Mouse (Mus musculus) forebrain, embryonic 15.5 days (tissue): ENCODE measurements at regions not wholly inside any gene's neighbourhood (a gene's known extent, or its start where the extent isn't known, plus 50 kb on each side); places are given as distances from the start of the nearest gene placed in this dataset.
"Not testable (repeated sequence)": the region's sequence is repeated elsewhere in the genome, so short reads cannot be mapped to it uniquely, and the experiment has no call there.

Source experiments
- ATAC-seq: fragments of 200-750 bp; cut with Nextera tagmentation; replicated peaks from 2 replicates; pipeline ENCODE4 v1.8.0; 2017; ENCODE audit warnings: mild to moderate bottlenecking, moderate TSS enrichment, moderate library complexity
- H3K27ac ChIP-seq: fragments of 300-500 bp; sonication (generic); replicated peaks from 2 replicates; pipeline ENCODE4 v1.5.1; 2015; ENCODE audit warnings: mild to moderate bottlenecking, inconsistent platforms
- H3K27me3 ChIP-seq: fragments of 300-500 bp; sonication (generic); 2 replicates; pipeline ENCODE4 v1.6.1; 2015; ENCODE audit warnings: inconsistent platforms
- H3K36me3 ChIP-seq: fragments of 300-500 bp; sonication (generic); 2 replicates; pipeline ENCODE4 v1.6.1; 2015; ENCODE audit warnings: mild to moderate bottlenecking, inconsistent platforms
- H3K4me1 ChIP-seq: fragments of 300-500 bp; sonication (generic); 2 replicates; pipeline ENCODE4 v1.6.1; 2015; ENCODE audit warnings: inconsistent platforms
- H3K4me2 ChIP-seq: fragments of 300-500 bp; sonication (generic); replicated peaks from 2 replicates; pipeline ENCODE4 v1.6.1; 2015; ENCODE audit warnings: mild to moderate bottlenecking, inconsistent platforms
- H3K4me3 ChIP-seq: fragments of 300-500 bp; sonication (generic); 2 replicates; pipeline ENCODE4 v1.5.1; 2015; ENCODE audit warnings: mild to moderate bottlenecking, inconsistent platforms
- H3K9ac ChIP-seq: fragments of 300-500 bp; sonication (generic); replicated peaks from 2 replicates; pipeline ENCODE4 v1.6.1; 2015; ENCODE audit warnings: mild to moderate bottlenecking, inconsistent platforms
- H3K9me3 ChIP-seq: fragments of 300-500 bp; sonication (generic); 2 replicates; pipeline ENCODE4 v1.6.1; 2016; ENCODE audit warnings: inconsistent platforms
- WGBS: fragments of 180-500 bp; shearing (Covaris S2); methylation state at CpG from one replicate; pipeline ENCODE4 v1.1.7; 2015; ENCODE audit warnings: mixed read lengths; 5-methylcytosine and 5-hydroxymethylcytosine counted together

- H3K4me3 ChIP-seq, H3K36me3 ChIP-seq, H3K9me3 ChIP-seq, H3K4me2 ChIP-seq, H3K27me3 ChIP-seq, ATAC-seq, H3K9ac ChIP-seq, H3K27ac ChIP-seq, H3K4me1 ChIP-seq: not testable (repeated sequence)
- 100% methylated on average over 1 of the region's 1 CpGs for WGBS
Observed at GRCm38 (mm10) chr19:54151766-54152165, 107.8 kb downstream of the Adra2a start.

GRCm38 (mm10) chr19:54154400-54154799 lies 110.4 kb downstream of the Adra2a start:
- Histone ChIP-seq H3K9me3 (no peaks in the 10 kb centered on the region), H3K4me3 (no peak overlapping the region), H3K27me3 (no peaks in the 10 kb centered on the region), H3K27ac (no peak overlapping the region), H3K4me1 (no peaks in the 10 kb centered on the region), H3K36me3 (no peaks in the 10 kb centered on the region), H3K9ac (no peak overlapping the region), H3K4me2 (no peak overlapping the region)
- WGBS = 75% methylated on average over 4 of the region's 4 CpGs
- no peak for ATAC-seq

DNA sequence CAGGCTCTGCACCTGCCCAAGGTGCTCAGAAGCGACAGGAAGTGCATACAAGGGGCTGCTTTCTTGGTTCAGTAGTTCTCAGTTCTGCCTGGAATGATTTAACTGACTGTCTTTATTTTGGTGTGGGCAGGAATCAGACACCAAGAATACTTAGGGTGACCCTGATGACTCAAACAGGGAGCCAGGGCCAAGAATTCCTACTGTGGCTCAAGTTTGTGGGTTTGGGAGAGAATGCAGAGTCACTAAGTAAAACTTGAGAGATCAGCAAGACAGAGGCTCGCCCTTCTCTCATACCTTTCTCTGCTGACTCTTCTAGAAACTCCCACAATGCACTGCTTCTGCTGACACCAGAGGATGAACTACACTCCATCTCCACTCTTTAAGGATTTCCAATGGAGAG lies 126.4 kb downstream of the Adra2a start:
- H3K4me2 ChIP-seq = no peak overlapping the region
- H3K4me1 ChIP-seq = no peaks in the 10 kb centered on the region
- WGBS = 57% methylated on average over 2 of the region's 2 CpGs
- H3K36me3 ChIP-seq = no peaks in the 10 kb centered on the region
- H3K9me3 ChIP-seq = no peaks in the 10 kb centered on the region
- no peak for ATAC-seq
- no peak overlapping the region for H3K9ac ChIP-seq
- H3K27me3 ChIP-seq = no peaks in the 10 kb centered on the region
- H3K4me3 ChIP-seq = no peak overlapping the region
- no peak overlapping the region for H3K27ac ChIP-seq

GRCm38 (mm10) chr19:54174090-54175055 lies 130.4 kb downstream of the Adra2a start:
- H3K4me3 ChIP-seq = no peak overlapping the region
- no peak overlapping the region for H3K9ac ChIP-seq
- H3K27me3 ChIP-seq = no peaks in the 10 kb centered on the region
- no peaks in the 10 kb centered on the region for H3K36me3 ChIP-seq
- H3K9me3 ChIP-seq = no peaks in the 10 kb centered on the region
- no peak for ATAC-seq
- no peaks in the 10 kb centered on the region for H3K4me1 ChIP-seq
- no peak overlapping the region for H3K4me2 ChIP-seq
- H3K27ac ChIP-seq = no peak overlapping the region
- 90% methylated on average over 14 of the region's 14 CpGs for WGBS

- no peaks in the 10 kb centered on the region for H3K36me3 ChIP-seq
- no peak overlapping the region for H3K4me3 ChIP-seq
- H3K27me3 ChIP-seq = no peaks in the 10 kb centered on the region
- H3K4me2 ChIP-seq = no peak overlapping the region
- no peak for ATAC-seq
- H3K9ac ChIP-seq = no peak overlapping the region
- no peak overlapping the region for H3K27ac ChIP-seq
- no peaks in the 10 kb centered on the region for H3K9me3 ChIP-seq
- WGBS = 59% methylated on average over 7 of the region's 7 CpGs
- H3K4me1 ChIP-seq = no peaks in the 10 kb centered on the region
Observed at GRCm38 (mm10) chr19:54175766-54176165, 131.8 kb downstream of the Adra2a start.

DNA sequence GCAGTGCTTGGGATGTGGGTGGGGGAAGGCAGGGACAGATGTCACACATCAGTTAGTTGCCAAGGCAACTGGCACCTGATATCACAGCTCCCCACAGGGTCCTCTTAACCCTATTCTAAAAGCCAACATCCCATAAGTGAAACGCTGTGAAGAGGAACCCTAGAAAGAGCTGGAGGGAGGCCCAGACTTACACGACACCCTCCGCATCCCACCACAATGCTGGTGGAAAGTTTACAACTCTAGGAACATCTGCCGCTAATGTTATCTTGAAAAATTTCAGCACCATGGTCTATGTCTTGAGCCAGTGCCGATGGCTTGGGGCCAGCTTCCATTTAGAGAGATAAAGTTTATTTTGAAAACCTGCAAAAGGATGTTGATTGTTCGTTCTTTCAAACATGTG lies 133.5 kb downstream of the Adra2a start:
- Histone ChIP-seq H3K36me3 (no peaks in the 10 kb centered on the region), H3K27ac (no peak overlapping the region), H3K4me1 (no peaks in the 10 kb centered on the region), H3K27me3 (no peaks in the 10 kb centered on the region), H3K9me3 (no peaks in the 10 kb centered on the region), H3K4me3 (no peak overlapping the region), H3K9ac (no peak overlapping the region), H3K4me2 (no peak overlapping the region)
- ATAC-seq = no peak
- 83% methylated on average over 6 of the region's 6 CpGs for WGBS

DNA sequence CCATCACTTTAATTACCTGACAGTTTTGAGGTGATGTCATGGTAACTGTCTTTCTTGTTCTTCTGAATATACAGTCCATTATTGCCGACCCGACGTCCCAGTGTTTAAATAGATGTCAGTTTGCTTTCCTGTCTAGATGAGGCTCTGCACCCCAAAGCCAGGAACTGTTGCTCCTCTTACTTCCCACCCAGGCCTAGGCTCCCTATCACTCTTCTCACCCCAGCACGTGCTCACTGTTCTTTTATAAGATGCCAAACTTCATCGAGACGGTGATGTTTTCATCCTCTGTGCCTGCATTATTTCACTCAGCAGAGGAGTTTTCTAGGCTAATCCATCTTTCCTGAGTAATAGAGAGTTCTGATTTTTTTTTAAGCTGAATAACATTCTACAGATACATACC lies 156.5 kb downstream of the Adra2a start:
- no peak overlapping the region for H3K4me2 ChIP-seq
- no peaks in the 10 kb centered on the region for H3K36me3 ChIP-seq
- no peak overlapping the region for H3K9ac ChIP-seq
- H3K27ac ChIP-seq = no peak overlapping the region
- WGBS = 57% methylated on average over 6 of the region's 6 CpGs
- no peak overlapping the region for H3K4me3 ChIP-seq
- H3K9me3 ChIP-seq = no peaks in the 10 kb centered on the region
- ATAC-seq = no peak
- no peaks in the 10 kb centered on the region for H3K27me3 ChIP-seq
- H3K4me1 ChIP-seq = no peaks in the 10 kb centered on the region

DNA sequence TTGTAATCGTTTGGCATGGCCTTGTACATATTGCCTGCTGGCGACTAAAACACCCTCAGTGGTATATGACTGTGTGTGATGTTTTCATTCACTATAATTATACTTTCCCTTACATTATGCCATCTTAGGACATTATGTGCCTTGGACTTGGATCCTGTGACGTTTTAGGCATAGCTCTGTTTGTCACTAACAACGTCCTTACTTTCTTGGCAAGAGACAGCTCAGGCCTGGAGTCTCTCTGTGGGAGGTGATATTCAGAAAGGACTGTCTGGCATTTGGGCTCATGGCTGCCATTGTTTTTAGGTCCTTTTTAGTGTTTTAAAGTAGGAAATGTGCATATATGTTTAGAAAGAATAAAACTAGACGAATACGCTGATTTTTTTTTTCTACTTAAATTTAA lies 158.5 kb downstream of the Adra2a start:
- Histone ChIP-seq H3K9me3 (no peaks in the 10 kb centered on the region), H3K4me3 (no peak overlapping the region), H3K9ac (no peak overlapping the region), H3K27me3 (no peaks in the 10 kb centered on the region), H3K4me1 (no peaks in the 10 kb centered on the region), H3K36me3 (no peaks in the 10 kb centered on the region), H3K27ac (no peak overlapping the region), H3K4me2 (no peak overlapping the region)
- WGBS = 64% methylated on average over 6 of the region's 6 CpGs
- ATAC-seq = no peak

DNA sequence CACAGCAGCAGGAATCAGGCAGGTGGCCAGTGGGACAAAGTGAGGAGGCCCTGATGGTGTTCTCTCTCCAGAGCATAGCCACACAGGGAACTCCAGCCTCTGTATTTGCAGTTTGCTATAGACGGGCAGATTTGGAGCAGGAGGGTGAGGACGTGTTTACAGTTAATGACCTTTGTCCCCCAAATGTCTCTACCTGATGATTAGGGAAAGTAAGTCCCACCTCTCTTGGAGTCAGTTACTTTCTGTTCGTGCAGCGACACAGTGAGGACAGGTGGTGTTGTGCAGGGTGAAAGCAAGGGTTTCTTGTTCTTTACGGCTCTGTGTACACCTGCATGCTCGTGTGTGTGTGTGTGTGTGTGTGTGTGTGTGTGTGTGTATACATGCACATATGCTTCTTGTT lies 162.9 kb downstream of the Adra2a start:
- WGBS = 77% methylated on average over 6 of the region's 6 CpGs
- H3K4me1 ChIP-seq = no peaks in the 10 kb centered on the region

GRCm38 (mm10) chr19:54212169-54212568 lies 168.2 kb downstream of the Adra2a start:
- ATAC-seq = no peak
- no peaks in the 10 kb centered on the region for H3K36me3 ChIP-seq
- WGBS = 89% methylated on average over 7 of the region's 7 CpGs
- no peaks in the 10 kb centered on the region for H3K4me1 ChIP-seq
- H3K9ac ChIP-seq = no peak overlapping the region
- no peaks in the 10 kb centered on the region for H3K27me3 ChIP-seq
- no peaks in the 10 kb centered on the region for H3K9me3 ChIP-seq
- no peak overlapping the region for H3K4me3 ChIP-seq
- H3K4me2 ChIP-seq = no peak overlapping the region
- H3K27ac ChIP-seq = no peak overlapping the region

More for the DNA sequence above, 162.9 kb downstream of the Adra2a start:
- Histone ChIP-seq H3K36me3 (no peaks in the 10 kb centered on the region), H3K27me3 (no peaks in the 10 kb centered on the region), H3K27ac (no peak overlapping the region), H3K9me3 (no peaks in the 10 kb centered on the region), H3K4me3 (no peak overlapping the region), H3K9ac (no peak overlapping the region), H3K4me2 (no peak overlapping the region)
- no peak for ATAC-seq

DNA sequence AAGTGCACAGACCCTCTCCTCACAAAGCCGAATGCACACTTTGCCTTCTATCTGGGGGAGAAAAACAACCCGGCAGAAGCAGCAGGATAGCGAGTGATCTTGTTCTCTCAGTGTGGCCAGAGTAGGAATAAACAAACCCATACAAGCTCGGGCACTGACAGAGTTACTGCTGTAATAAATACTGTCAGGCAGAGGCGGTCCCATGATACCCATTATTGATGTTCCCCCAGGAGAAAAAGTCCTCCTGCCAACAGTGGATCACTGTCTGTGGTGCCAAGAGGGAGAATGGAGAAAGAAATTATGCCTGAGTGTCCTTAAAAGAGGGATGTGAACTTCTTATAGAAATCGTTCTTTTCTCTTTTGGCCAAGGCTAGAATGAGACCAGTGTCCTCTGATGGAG lies 200.2 kb downstream of the Adra2a start:
- WGBS = 78% methylated on average over 6 of the region's 6 CpGs

DNA sequence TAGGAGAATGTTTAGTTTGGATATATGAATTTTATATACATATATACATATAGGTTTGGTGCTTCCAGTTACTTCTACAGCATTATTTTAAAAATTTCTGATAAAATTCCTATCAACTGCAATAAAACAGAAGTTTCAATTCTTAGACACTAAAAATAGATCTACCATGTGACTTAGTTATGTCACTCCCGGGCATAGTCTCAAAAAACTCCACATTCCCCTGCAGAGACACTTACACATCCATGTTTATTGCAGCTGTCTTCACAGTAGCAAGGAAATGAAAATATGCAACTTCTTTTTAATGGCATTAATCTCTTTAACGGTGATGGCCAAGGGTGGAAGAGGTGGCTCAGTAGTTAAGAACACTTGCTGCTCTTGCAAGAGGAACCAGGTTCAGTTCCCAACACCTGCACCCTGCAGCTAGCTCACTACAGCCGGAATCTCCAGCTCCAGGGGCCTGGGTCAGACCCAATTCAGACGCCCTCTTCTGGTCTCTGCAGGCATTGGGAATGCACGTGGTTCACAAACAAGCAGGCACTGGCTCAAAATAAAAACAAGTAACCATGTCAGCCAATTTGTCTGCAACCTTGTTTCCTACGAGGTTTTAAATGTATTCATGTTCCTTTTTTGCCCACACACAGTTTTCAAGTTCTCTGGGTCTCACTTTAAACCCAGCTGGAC lies 204.4 kb downstream of the Adra2a start:
- Histone ChIP-seq H3K4me1 (no peaks in the 10 kb centered on the region), H3K9me3 (no peaks in the 10 kb centered on the region), H3K4me3 (no peak overlapping the region), H3K4me2 (no peak overlapping the region), H3K27ac (no peak overlapping the region), H3K9ac (no peak overlapping the region), H3K36me3 (no peaks in the 10 kb centered on the region), H3K27me3 (no peaks in the 10 kb centered on the region)
- WGBS = 21% methylated on average over 6 of the region's 6 CpGs
- ATAC-seq = no peak

More for the DNA sequence above, 200.2 kb downstream of the Adra2a start:
- Histone ChIP-seq H3K4me2 (no peak overlapping the region), H3K4me1 (no peaks in the 10 kb centered on the region), H3K9ac (no peak overlapping the region), H3K9me3 (no peaks in the 10 kb centered on the region), H3K36me3 (no peaks in the 10 kb centered on the region), H3K27ac (no peak overlapping the region), H3K4me3 (no peak overlapping the region), H3K27me3 (no peaks in the 10 kb centered on the region)
- no peak for ATAC-seq
